Mouse (Mus musculus): ENCODE data around the gene Arrdc4. TPM values are rescaled to one million over a fixed set of nuclear protein-coding genes. Genes with fewer than 3 reads are reported as not detected.

Gene Arrdc4
- 16.4 TPM for polyA plus RNA-seq (2017; shearing (Covaris generic))

DNA sequence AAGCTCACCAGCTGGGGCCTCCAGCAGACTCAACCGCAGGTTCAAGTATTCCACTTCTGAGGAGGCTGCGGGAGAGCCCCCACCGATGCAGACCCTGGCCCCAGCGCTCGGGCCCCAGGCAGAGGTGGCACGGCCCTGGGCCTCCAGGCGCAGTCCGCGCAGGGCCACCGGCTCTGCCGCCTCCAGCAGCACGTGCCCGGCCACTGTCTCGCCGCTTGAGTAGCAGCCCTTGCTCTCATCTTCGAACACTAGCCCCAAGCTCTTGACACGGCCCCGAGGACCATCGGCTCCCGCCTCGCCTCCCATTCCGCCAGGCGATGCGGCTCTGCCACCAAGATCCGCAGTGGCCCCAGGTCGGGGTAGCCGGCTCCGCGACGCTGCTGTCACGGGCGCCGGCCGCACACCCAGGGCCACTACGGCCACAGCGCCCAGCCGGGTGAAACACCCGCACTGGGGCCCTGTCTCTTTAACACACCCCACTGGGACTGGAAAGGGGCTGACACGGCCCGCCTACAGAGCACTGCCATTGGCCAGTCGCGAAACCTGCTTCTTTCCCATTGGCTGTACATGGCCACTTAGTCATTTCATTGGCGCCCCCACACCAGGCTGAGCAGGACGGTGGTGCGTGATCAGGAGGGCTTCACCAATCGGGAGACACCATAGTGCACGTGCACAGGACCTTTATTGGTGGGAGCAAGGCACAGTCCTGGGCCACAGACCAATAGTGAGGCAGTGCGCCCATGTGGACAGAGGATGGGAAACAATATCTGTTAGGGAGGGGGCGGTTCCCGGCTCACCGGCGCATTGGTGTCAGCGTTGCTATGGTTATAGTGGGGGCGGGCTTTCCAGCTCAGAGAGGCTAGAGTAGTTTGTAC is at the start of gene Arrdc4:
Gene Arrdc4, minus strand, starts transcription at position 481 of the 875 bp plus-strand sequence.

Data from activated CD4-positive, CD25-positive, alpha-beta regulatory T cell, adult 9 weeks (primary cell).